Mouse (Mus musculus) MEL (cell line): ENCODE data around the gene Rasl10b. TPM values are rescaled to one million over a fixed set of nuclear protein-coding genes. Genes with fewer than 3 reads are reported as not detected.

Source experiments
- DNase-seq: peaks from one replicate; pipeline ENCODE4 v3.0.0; 2011; ENCODE audit warnings: low read depth, low spot score
- H3K27ac ChIP-seq: 2 replicates; pipeline ENCODE4 v1.5.1; 2012; ENCODE audit warnings: low read depth, mild to moderate bottlenecking, control low read depth, low read length, moderate library complexity; ENCODE audit not compliant: control insufficient read depth
- H3K27me3 ChIP-seq, 2 experiments: fragments of 150-350 bp in 1 of 2; sonication (generic) in 1 of 2; 2 replicates each; pipeline ENCODE4 v1.6.1; 2012; ENCODE audit warnings: low read length in 2 of 2, mild to moderate bottlenecking in 2 of 2, improper control_type of control experiment in 1 of 2, moderate library complexity in 1 of 2; ENCODE audit not compliant: insufficient read depth in 2 of 2, control insufficient read depth in 1 of 2
- H3K36me3 ChIP-seq, 2 experiments: 2 replicates each; pipeline ENCODE4 v1.6.1; 2012 to 2014; ENCODE audit warnings: low read length in 2 of 2, improper control_type of control experiment in 1 of 2, inconsistent platforms in 1 of 2, mild to moderate bottlenecking in 1 of 2; ENCODE audit not compliant: insufficient read depth in 2 of 2, control insufficient read depth in 1 of 2
- H3K4me1 ChIP-seq, 2 experiments: fragments of 150-350 bp in 1 of 2; sonication (generic) in 1 of 2; 2 replicates each; pipeline ENCODE4 v1.6.1; 2012; ENCODE audit warnings: low read length in 2 of 2, improper control_type of control experiment in 1 of 2, mild to moderate bottlenecking in 1 of 2; ENCODE audit not compliant: insufficient read depth in 2 of 2, control insufficient read depth in 1 of 2
- H3K4me3 ChIP-seq, 2 experiments: fragments of 150-350 bp in 1 of 2; sonication (generic) in 1 of 2; 2 replicates each; pipeline ENCODE4 v1.5.1; 2012; ENCODE audit warnings: low read depth in 2 of 2, low read length in 2 of 2, mild to moderate bottlenecking in 2 of 2, moderate library complexity in 2 of 2, control low read depth in 1 of 2, improper control_type of control experiment in 1 of 2; ENCODE audit not compliant: control insufficient read depth in 1 of 2, insufficient read depth in 1 of 2
- H3K79me2 ChIP-seq: 2 replicates; pipeline ENCODE4 v1.6.1; 2012; ENCODE audit warnings: mild to moderate bottlenecking, low read length, moderate library complexity; ENCODE audit not compliant: control insufficient read depth, poor library complexity, insufficient read depth
- H3K9ac ChIP-seq: 2 replicates; pipeline ENCODE4 v1.6.1; 2012; ENCODE audit warnings: low read depth, mild to moderate bottlenecking, control low read depth, low read length, moderate library complexity; ENCODE audit not compliant: control insufficient read depth, poor library complexity, severe bottlenecking
- H3K9me3 ChIP-seq: fragments of 150-350 bp; sonication (generic); replicated peaks from 2 replicates; pipeline ENCODE4 v1.6.1; 2012; ENCODE audit warnings: mild to moderate bottlenecking, low read length, improper control_type of control experiment, moderate library complexity; ENCODE audit not compliant: insufficient read depth
- BHLHE40 ChIP-seq: IDR thresholded peaks from 2 replicates; pipeline ENCODE4 v1.6.1; 2012; ENCODE audit warnings: low read depth, mild to moderate bottlenecking, inconsistent platforms, low read length, improper control_type of control experiment, borderline replicate concordance
- CHD2 ChIP-seq: IDR thresholded peaks from 2 replicates; pipeline ENCODE4 v1.6.1; 2011; ENCODE audit warnings: low read length, improper control_type of control experiment
- EP300 ChIP-seq, 2 experiments: IDR thresholded peaks; 2 replicates each; pipeline ENCODE4 v1.6.1; 2011; ENCODE audit warnings: improper control_type of control experiment in 2 of 2, low read length in 2 of 2, low read depth in 1 of 2, mild to moderate bottlenecking in 1 of 2
- ETS1 ChIP-seq: IDR thresholded peaks from 2 replicates; pipeline ENCODE4 v1.6.1; 2012; ENCODE audit warnings: low read depth, mild to moderate bottlenecking, inconsistent platforms, low read length, improper control_type of control experiment, moderate library complexity
- GABPA ChIP-seq: IDR thresholded peaks from 2 replicates; pipeline ENCODE4 v1.6.1; 2012; ENCODE audit warnings: low read depth, mild to moderate bottlenecking, inconsistent platforms, low read length, improper control_type of control experiment, moderate library complexity
- HCFC1 ChIP-seq: IDR thresholded peaks from 2 replicates; pipeline ENCODE4 v1.6.1; 2012; ENCODE audit warnings: low read depth, mild to moderate bottlenecking, inconsistent platforms, low read length, improper control_type of control experiment, moderate library complexity
- MAFK ChIP-seq: IDR thresholded peaks from 2 replicates; pipeline ENCODE4 v1.6.1; 2011; ENCODE audit warnings: low read depth, mild to moderate bottlenecking, low read length, improper control_type of control experiment, borderline replicate concordance
- MAZ ChIP-seq: IDR thresholded peaks from 2 replicates; pipeline ENCODE4 v1.6.1; 2012; ENCODE audit warnings: low read depth, mild to moderate bottlenecking, inconsistent platforms, low read length, improper control_type of control experiment
- MEF2A ChIP-seq: IDR thresholded peaks from 2 replicates; pipeline ENCODE4 v1.6.1; 2014; ENCODE audit warnings: low read depth, mild to moderate bottlenecking, inconsistent platforms, low read length, improper control_type of control experiment; ENCODE audit not compliant: poor library complexity, insufficient replicate concordance, severe bottlenecking; ENCODE audit errors: extremely low read depth
- MXI1 ChIP-seq: IDR thresholded peaks from 2 replicates; pipeline ENCODE4 v1.6.1; 2011; ENCODE audit warnings: mild to moderate bottlenecking, low read depth, low read length, improper control_type of control experiment
- MYB ChIP-seq: IDR thresholded peaks from 2 replicates; pipeline ENCODE4 v1.6.1; 2011; ENCODE audit warnings: mild to moderate bottlenecking, low read depth, low read length, improper control_type of control experiment
- NRF1 ChIP-seq: IDR thresholded peaks from 2 replicates; pipeline ENCODE4 v1.6.1; 2014; ENCODE audit warnings: low read depth, mild to moderate bottlenecking, inconsistent platforms, low read length, improper control_type of control experiment, moderate library complexity; ENCODE audit not compliant: poor library complexity, insufficient read depth, severe bottlenecking
- POLR2A ChIP-seq, 2 experiments: IDR thresholded peaks; 2 replicates each; pipeline ENCODE4 v1.6.1; 2011 to 2012; ENCODE audit warnings: low read length in 2 of 2, mild to moderate bottlenecking in 2 of 2, control low read depth in 1 of 2, improper control_type of control experiment in 1 of 2, low read depth in 1 of 2, moderate library complexity in 1 of 2; ENCODE audit not compliant: control insufficient read depth in 1 of 2, insufficient read depth in 1 of 2, poor library complexity in 1 of 2
- POLR2AphosphoS2 ChIP-seq: IDR thresholded peaks from 2 replicates; pipeline ENCODE4 v1.6.1; 2011; ENCODE audit warnings: low read length, improper control_type of control experiment
- RAD21 ChIP-seq: IDR thresholded peaks from 2 replicates; pipeline ENCODE4 v1.6.1; 2011; ENCODE audit warnings: mild to moderate bottlenecking, low read depth, low read length, improper control_type of control experiment
- RCOR1 ChIP-seq: IDR thresholded peaks from 2 replicates; pipeline ENCODE4 v1.6.1; 2012; ENCODE audit warnings: low read depth, mild to moderate bottlenecking, inconsistent platforms, low read length, improper control_type of control experiment
- SIN3A ChIP-seq: IDR thresholded peaks from 2 replicates; pipeline ENCODE4 v1.6.1; 2012; ENCODE audit warnings: low read length, improper control_type of control experiment, inconsistent platforms
- SMC3 ChIP-seq: IDR thresholded peaks from 2 replicates; pipeline ENCODE4 v1.6.1; 2011; ENCODE audit warnings: low read depth, low read length, improper control_type of control experiment
- TAL1 ChIP-seq: IDR thresholded peaks from 2 replicates; pipeline ENCODE4 v1.6.1; 2012; ENCODE audit warnings: mild to moderate bottlenecking, inconsistent platforms, low read length, moderate library complexity, mixed read lengths
- TBP ChIP-seq: IDR thresholded peaks from 2 replicates; pipeline ENCODE4 v1.8.0; 2011; ENCODE audit warnings: low read depth, low read length, improper control_type of control experiment
- TCF12 ChIP-seq: IDR thresholded peaks from 2 replicates; pipeline ENCODE4 v1.6.1; 2014; ENCODE audit warnings: low read depth, mild to moderate bottlenecking, inconsistent platforms, low read length, improper control_type of control experiment, moderate library complexity
- USF1 ChIP-seq: IDR thresholded peaks from 2 replicates; pipeline ENCODE4 v1.6.1; 2014; ENCODE audit warnings: low read depth, mild to moderate bottlenecking, inconsistent platforms, low read length, improper control_type of control experiment, moderate library complexity
- USF2 ChIP-seq, 2 experiments: IDR thresholded peaks; 2 replicates each; pipeline ENCODE4 v1.6.1; 2011 to 2012; ENCODE audit warnings: improper control_type of control experiment in 2 of 2, low read length in 2 of 2, borderline replicate concordance in 1 of 2, inconsistent platforms in 1 of 2, low read depth in 1 of 2, mild to moderate bottlenecking in 1 of 2; ENCODE audit not compliant: insufficient read depth in 1 of 2
- ZC3H11A ChIP-seq: IDR thresholded peaks from 2 replicates; pipeline ENCODE4 v1.6.1; 2012; ENCODE audit warnings: low read depth, mild to moderate bottlenecking, inconsistent platforms, low read length, improper control_type of control experiment
- ZKSCAN1 ChIP-seq: IDR thresholded peaks from 2 replicates; pipeline ENCODE4 v1.6.1; 2012; ENCODE audit warnings: low read depth, mild to moderate bottlenecking, inconsistent platforms, low read length, improper control_type of control experiment, moderate library complexity
- ZNF384 ChIP-seq: IDR thresholded peaks from 2 replicates; pipeline ENCODE4 v1.6.1; 2012; ENCODE audit warnings: low read depth, mild to moderate bottlenecking, inconsistent platforms, low read length, improper control_type of control experiment
- polyA plus RNA-seq, 2 experiments: library from polyadenylated mRNA; stranded (reverse) in 1 of 2; unstranded in 1 of 2; fragments of >175 nt in 1 of 2; fragments of >200 nt in 1 of 2; gene quantifications; 2 replicates each; pipeline versions ENCODE4 v1.2.1 to v1.2.4; 2012; ENCODE audit warnings: low replicate concordance in 2 of 2, low read depth in 1 of 2; ENCODE audit not compliant: insufficient read length in 2 of 2, insufficient read depth in 1 of 2, missing spikeins in 1 of 2
- total RNA-seq: library from RNA; depleted of rRNA; stranded (reverse); fragments of 300-350 nt; gene quantifications from 2 replicates; pipeline ENCODE4 v1.2.3, GENCODE M21; 2012

Gene Rasl10b
- total and polyA plus RNA-seq, 3 experiments: 0.04 TPM; not detected in 2

DNA sequence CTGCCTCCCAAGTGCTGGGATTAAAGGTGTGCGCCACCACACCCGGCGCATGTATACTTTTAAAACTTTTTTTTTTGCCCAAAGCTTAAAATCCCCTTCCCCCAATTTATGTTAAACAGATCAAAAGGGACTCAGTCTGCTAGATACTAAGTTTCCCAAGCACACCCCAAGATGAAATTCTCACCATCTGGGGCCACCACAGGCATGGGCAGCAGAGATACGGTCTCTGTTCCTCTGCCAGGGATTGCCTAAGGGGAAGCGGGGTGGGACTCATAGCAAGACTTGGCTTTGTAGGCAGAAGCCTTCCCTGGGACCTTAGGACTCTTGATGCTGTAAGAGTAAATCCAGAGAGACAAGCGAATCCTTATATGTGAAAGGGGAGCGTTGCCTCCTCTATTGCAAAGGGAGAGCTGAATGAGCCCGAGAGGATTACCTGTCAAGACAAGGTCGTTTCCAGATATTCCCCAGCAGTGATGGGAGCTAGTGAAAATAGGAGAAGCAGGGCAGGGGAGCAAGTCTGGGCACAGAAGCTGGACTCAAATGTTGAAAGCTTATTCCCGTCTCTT lies 52.6 kb downstream of the Rasl10b start:
- TF ChIP-seq POLR2AphosphoS2 (no peak), EP300 (IDR thresholded peaks at IDR 0.05; ENCODE audit: low read depth in 1 of 2, low read length in 2 of 2) (0 out of 4 replicates have a peak, but pooled peaks of 1 of the 2 experiments have one; percentile 13), TCF12 (peak; percentile 31; the same call in 1 of the 2 replicates), TAL1 (peak; percentile 39; the same call in 1 of the 2 replicates)
- Histone ChIP-seq H3K9me3 (no peaks in the 10 kb centered on the region), H3K79me2 (no peaks in the 10 kb centered on the region), H3K4me3 (no peak overlapping the region), H3K36me3 (no peaks in the 10 kb centered on the region), H3K9ac (no peak overlapping the region), H3K27ac (no peak overlapping the region), H3K4me1 (peaks cover 0 to 7% of the 10 kb centered on the region in 2 experiments; a peak in 1 of 4 replicates), H3K27me3 (peaks cover 10 to 13% of the 10 kb centered on the region in 2 experiments)
- DNase-seq: no peak

DNA sequence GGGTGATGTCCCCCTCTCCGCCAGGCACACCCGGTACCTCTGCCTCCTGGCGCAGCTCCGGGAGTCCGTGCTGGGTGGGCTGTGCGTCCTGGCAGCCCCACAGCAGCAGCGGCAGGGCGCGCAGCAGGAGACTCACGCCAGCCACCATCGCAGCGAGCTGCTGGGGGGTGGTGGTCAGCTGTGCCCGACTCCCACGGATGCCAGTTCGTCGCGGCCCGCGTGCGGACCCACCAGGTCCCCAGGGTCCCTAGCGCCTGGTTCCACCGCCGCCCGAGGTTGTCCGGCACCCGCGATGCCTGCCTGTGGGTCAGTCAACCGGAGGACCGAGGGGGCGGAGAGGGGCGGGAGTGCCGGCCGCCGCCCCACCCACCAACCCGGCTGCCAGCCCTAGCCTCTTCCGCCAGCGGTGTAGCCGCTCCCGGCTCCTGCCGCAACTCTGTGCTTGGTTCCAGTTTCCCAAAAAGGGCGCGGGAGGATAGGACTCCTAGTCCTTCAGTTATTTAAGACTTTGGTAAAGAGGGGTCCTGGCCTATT lies 53.8 kb downstream of the Rasl10b start, which contains the start of gene Mmp28:
Gene Mmp28 (minus strand): TSS at position 361 of the 534 bp plus-strand sequence.
- Histone ChIP-seq H3K9ac (no peak within 1 kb of the TSS), H3K4me3 (no peak within 1 kb of the TSS)

DNA sequence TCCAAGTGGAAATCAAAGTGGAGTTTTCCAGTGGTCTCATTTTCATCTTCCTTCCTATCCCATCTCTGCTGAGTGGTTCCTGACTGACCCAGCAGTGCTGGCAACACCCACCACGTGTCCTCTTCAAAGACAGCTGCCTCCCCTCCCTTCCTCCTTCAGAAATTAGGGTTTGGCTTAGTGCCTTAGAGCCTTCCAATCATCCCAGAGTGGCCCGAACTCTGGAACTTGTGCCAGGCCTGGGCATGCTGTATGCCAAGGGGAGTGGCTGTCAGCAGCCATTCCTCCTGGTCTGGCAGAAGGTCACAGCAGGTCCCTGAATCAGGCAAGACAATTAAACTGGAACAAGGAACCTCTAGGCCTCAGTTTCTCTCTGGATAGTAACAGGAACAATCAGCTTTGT lies 57.0 kb downstream of the Rasl10b start:
- Histone ChIP-seq H3K27ac (no peak overlapping the region), H3K9ac (no peak overlapping the region), H3K9me3 (no peaks in the 10 kb centered on the region), H3K79me2 (no peaks in the 10 kb centered on the region), H3K4me3 (no peak overlapping the region), H3K27me3 (peaks cover 3 to 4% of the 10 kb centered on the region in 2 experiments), H3K4me1 (peaks cover 0 to 4% of the 10 kb centered on the region in 2 experiments; a peak in 1 of 4 replicates), H3K36me3 (no peaks in the 10 kb centered on the region)
- DNase-seq: no peak
- no peak for TF ChIP-seq ZC3H11A
- no peak for TF ChIP-seq NRF1
- no peak for TF ChIP-seq MYB
- TF ChIP-seq TAL1: no peak
- no peak for TF ChIP-seq SMC3
- no peak for TF ChIP-seq GABPA
- TF ChIP-seq RAD21: no peak
- TF ChIP-seq MXI1: no peak
- TF ChIP-seq USF2 (IDR thresholded peaks at IDR 0.05; ENCODE audit: borderline replicate concordance in 1 of 2, insufficient read depth in 1 of 2, low read depth in 1 of 2, low read length in 2 of 2): no peak
- TF ChIP-seq EP300 (IDR thresholded peaks at IDR 0.05; ENCODE audit: low read depth in 1 of 2, low read length in 2 of 2): no peak
- no peak for TF ChIP-seq BHLHE40
- no peak for TF ChIP-seq POLR2A (IDR thresholded peaks at IDR 0.05; ENCODE audit: control insufficient read depth in 1 of 2, insufficient read depth in 1 of 2, low read depth in 1 of 2, low read length in 2 of 2, poor library complexity in 1 of 2)
- TF ChIP-seq ZKSCAN1: no peak
- TF ChIP-seq HCFC1: no peak
- TF ChIP-seq, all 39 proteins: peak for 0

More for the DNA sequence above, 53.8 kb downstream of the Rasl10b start, which contains the start of gene Mmp28:
- H3K27ac ChIP-seq: no peak within 1 kb of the TSS
- H3K79me2 ChIP-seq: no peaks in the 10 kb centered on the region
- peaks cover 0 to 7% of the 10 kb centered on the region in 2 experiments; a peak in 1 of 4 replicates for H3K4me1 ChIP-seq
- no peak for DNase-seq
- H3K27me3 ChIP-seq: peaks cover 4 to 11% of the 10 kb centered on the region in 2 experiments
- TF ChIP-seq TAL1 (no peak), ZNF384 (no peak), MYB (no peak), SMC3 (no peak), ETS1 (no peak), RAD21 (no peak), CHD2 (no peak), MAZ (no peak), NRF1 (no peak), MAFK (no peak), RCOR1 (no peak), USF1 (no peak), SIN3A (no peak), MEF2A (no peak), TBP (no peak), TCF12 (no peak), HCFC1 (no peak), USF2 (IDR thresholded peaks at IDR 0.05; ENCODE audit: borderline replicate concordance in 1 of 2, insufficient read depth in 1 of 2, low read depth in 1 of 2, low read length in 2 of 2) (no peak), BHLHE40 (no peak), POLR2A (IDR thresholded peaks at IDR 0.05; ENCODE audit: control insufficient read depth in 1 of 2, insufficient read depth in 1 of 2, low read depth in 1 of 2, low read length in 2 of 2, poor library complexity in 1 of 2) (no peak)
- TF ChIP-seq, all 39 proteins: peak for 0
- H3K36me3 ChIP-seq: no peaks in the 10 kb centered on the region
- H3K9me3 ChIP-seq: no peaks in the 10 kb centered on the region
